Mouse (Mus musculus) lung, adult 2 months (tissue): Measurements from ENCODE around the gene Gm7075. TPM values are rescaled to one million over a fixed set of nuclear protein-coding genes. Genes with fewer than 3 reads are reported as not detected.

Experiments
- DNase-seq: peaks from one replicate; pipeline ENCODE4 v3.0.0; 2022
- H3K4me1 ChIP-seq: fragments of 200-500 bp; 2 replicates; pipeline ENCODE4 v1.6.1; 2011; ENCODE audit warnings: low read length; ENCODE audit not compliant: control insufficient read depth, insufficient read depth
- H3K4me3 ChIP-seq: fragments of 200-500 bp; replicated peaks from 2 replicates; pipeline ENCODE3; 2011; ENCODE audit warnings: low read depth, mild to moderate bottlenecking, control low read depth, low read length; ENCODE audit errors: extremely low read depth
- CTCF ChIP-seq: fragments of 200-500 bp; IDR thresholded peaks from 2 replicates; pipeline ENCODE4 v1.5.1; 2011; ENCODE audit warnings: mild to moderate bottlenecking, low read length, control low read depth; ENCODE audit not compliant: insufficient read depth
- POLR2A ChIP-seq: fragments of 200-500 bp; IDR thresholded peaks from 2 replicates; pipeline ENCODE4 v1.6.1; 2011; ENCODE audit warnings: low read depth, mild to moderate bottlenecking, control low read depth, low read length, borderline replicate concordance; ENCODE audit errors: extremely low read depth
- WGBS: fragments of 180-500 bp; shearing (Covaris S2); methylation state at CpG from one replicate; pipeline ENCODE4 v1.1.7; 2018; 5-methylcytosine and 5-hydroxymethylcytosine counted together
- polyA plus RNA-seq: library from polyadenylated mRNA; depleted of rRNA; stranded (reverse); fragments of >200 nt; gene quantifications from 2 replicates; pipeline ENCODE4 v1.2.3, GENCODE M21; 2012

Gm7075 gene
- polyA plus RNA-seq, 1 experiment = not detected

GRCm38 (mm10) chr10:63432887-63433286, 11.3 kb upstream of the Gm7075 start:
- no peak overlapping the region for H3K4me3 ChIP-seq
- WGBS = 53% methylated on average over 2 of the region's 2 CpGs
- TF ChIP-seq CTCF = no peak
- no peak for TF ChIP-seq POLR2A
- H3K4me1 ChIP-seq = no peaks in the 10 kb centered on the region
- no peak for DNase-seq

DNA sequence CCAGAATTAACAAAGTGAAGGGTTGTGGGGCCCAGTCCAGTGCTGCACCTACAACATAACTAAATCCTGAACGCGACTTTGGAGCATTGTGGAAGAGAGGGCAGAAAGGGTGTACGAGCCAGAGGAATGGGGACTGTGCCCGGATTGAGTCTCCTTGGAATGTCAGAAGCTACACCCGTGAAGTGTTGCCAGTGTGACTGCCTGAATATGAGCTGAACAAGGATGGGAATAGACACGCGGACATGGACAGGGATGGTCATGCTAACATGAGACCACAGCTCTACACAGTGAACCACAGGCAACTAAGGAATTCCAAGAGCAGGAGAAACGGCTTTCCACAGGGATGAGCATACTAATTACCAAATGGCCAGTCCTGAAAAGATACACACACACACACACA, 10.5 kb upstream of the Gm7075 start:
- no peak overlapping the region for H3K4me3 ChIP-seq
- H3K4me1 ChIP-seq = no peaks in the 10 kb centered on the region
- no peak for DNase-seq
- TF ChIP-seq CTCF (no peak), POLR2A (no peak)
- 88% methylated on average over 8 of the region's 8 CpGs for WGBS

DNA sequence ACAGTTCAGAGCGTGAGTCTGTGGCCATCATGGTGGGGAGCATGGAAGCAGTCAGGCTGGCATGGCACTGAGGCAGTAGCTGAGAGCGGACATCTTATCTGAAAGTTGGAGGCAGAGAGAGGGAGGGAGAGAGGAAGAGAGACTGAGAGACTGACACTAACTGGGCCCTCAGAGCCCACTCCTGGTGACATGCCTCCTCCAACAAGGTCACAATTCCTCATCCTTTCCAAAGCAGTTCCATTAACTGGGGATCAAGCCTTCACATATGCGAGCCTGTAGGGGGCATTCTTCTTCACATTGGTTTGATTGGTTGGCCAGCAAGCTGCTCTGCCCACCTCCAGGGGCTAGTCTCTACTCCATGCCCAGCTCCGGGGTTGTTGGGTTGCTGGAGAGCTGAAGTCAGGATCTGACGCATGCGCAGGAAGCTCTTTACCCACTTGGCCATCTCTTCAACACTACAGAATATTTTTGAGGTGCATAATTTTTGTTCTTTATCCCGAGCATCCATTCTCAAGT, 9.7 kb upstream of the Gm7075 start:
- DNase-seq = no peak
- Histone ChIP-seq H3K4me3 (no peak overlapping the region), H3K4me1 (no peaks in the 10 kb centered on the region)
- TF ChIP-seq CTCF (no peak), POLR2A (no peak)
- WGBS = 88% methylated on average over 7 of the region's 7 CpGs

- Histone ChIP-seq H3K4me3 (peak within 1 kb of the TSS; percentile 81), H3K4me1 (no peaks in the 10 kb centered on the region)
- DNase-seq = peak; percentile 79
- under 1% methylated on average over 55 of the region's 55 CpGs for WGBS
- TF ChIP-seq POLR2A = no peak; the same call in 1 of the 2 replicates
- no peak for TF ChIP-seq CTCF
Observed at GRCm38 (mm10) chr10:63429785-63430305, 8.3 kb upstream of the Gm7075 start, which contains the start of gene Ctnna3. Ctnna3 (plus strand) TSS chr10:63430098.

DNA sequence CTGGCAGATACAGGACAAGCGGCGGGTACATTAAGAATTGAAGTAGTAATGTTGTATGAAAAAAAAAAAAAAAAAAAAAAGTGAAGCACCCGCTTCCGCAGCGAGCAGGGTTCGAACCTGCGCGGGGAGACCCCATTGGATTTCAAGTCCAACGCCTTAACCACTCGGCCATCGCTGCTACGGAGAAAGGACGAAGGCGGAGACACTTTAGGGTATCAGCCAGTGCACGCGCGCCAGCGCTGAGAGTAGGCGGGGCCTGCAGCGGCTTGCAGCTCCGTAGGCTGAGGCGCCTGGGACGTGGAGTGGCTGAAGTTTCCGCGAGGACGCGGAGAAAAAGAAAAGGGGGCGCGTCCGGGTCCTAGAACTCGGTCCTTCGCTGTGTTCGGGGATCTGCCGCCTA, 7.8 kb upstream of the Gm7075 start:
- Histone ChIP-seq H3K4me1 (no peaks in the 10 kb centered on the region), H3K4me3 (peak overlapping the region; percentile 81)
- TF ChIP-seq POLR2A (peak; percentile 25; the same call in 1 of the 2 replicates), CTCF (no peak)
- under 1% methylated on average over 34 of the region's 34 CpGs for WGBS
- peak; percentile 100 for DNase-seq

GRCm38 (mm10) chr10:63429023-63429340, 7.4 kb upstream of the Gm7075 start:
- under 1% methylated on average over 11 of the region's 11 CpGs for WGBS
- Histone ChIP-seq H3K4me3 (peak overlapping the region; percentile 66), H3K4me1 (no peaks in the 10 kb centered on the region)
- DNase-seq = no peak
- TF ChIP-seq POLR2A = no peak
- no peak for TF ChIP-seq CTCF

DNA sequence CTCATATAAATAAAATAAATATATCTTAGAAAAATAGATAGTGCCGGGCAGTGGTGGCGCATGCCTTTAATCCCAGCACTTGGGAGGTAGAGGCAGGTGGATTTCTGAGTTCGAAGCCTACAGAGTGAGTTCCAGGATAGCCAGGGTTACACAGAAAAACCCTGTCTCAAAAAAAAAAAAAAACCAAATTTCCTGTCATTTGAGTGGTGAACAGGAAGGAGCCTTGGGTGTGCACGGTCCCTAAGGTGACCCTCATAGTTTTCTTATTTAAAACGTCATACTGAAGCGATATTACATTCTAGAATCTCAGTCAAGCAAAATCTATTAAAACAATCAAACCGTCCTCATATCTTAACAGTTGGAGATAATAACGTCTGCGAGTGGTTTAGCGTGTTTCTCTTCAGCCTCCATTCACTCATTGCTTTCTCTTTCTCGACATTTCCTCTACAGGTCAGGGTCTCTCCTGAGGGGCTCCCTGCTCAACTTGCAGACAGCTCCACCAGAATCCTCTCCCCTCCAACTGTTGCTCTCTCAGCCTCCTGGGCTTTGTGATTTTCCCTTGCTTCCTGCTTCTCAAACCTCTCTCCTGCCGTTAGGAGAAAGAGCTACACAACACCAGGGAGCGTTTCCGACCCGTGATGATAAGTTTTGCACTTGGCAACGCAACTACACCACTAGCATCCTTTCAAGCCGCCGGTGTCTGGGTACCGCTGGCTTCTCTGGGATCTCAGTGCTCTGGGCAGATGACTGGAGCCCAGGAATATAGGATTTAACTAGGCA, 6.8 kb upstream of the Gm7075 start:
- TF ChIP-seq CTCF (no peak), POLR2A (no peak)
- WGBS = 14% methylated on average over 19 of the region's 19 CpGs
- H3K4me3 ChIP-seq = peak overlapping the region; percentile 66
- DNase-seq = no peak
- no peaks in the 10 kb centered on the region for H3K4me1 ChIP-seq

DNA sequence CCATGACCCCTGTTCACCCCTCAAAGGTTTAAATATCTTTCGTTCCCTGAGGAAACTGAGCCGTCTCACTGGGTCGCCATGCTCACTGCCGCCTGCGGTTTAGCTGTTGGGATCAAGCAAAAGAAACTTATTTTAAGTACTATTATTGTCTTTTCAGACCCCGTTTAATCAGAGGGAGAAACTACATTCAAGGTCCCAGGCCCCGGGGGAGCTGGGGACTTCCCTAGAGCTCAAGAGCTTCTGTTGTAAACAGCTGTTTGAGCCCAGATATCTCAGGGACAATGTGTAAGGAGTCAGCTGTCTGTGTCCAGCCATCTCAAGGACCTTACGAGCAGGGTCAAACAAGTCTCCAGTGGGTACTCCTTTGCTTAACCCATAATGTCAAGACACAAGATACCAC, 5.6 kb upstream of the Gm7075 start:
- TF ChIP-seq CTCF (no peak), POLR2A (no peak)
- DNase-seq = no peak

DNA sequence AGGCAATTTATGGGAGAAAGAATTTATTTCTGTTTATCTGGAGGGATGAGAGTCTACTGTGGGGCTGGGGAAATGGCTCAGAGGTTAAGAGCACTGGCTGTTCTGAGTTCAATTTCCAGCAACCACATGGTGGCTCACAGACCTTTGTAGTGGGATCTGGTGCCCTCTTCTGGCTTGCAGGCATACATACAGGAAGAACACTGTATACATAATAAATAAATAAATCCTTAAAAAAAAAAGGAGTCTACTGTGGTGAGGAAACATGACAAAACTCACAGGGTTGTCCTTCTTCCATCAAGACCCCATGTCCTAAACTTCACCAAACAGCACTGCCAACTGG, 2.9 kb upstream of the Gm7075 start:
- TF ChIP-seq POLR2A = no peak
- TF ChIP-seq CTCF = peak; percentile 27
- no peak overlapping the region for H3K4me3 ChIP-seq
- H3K4me1 ChIP-seq = no peaks in the 10 kb centered on the region
- DNase-seq = no peak

More for the DNA sequence above, 5.6 kb upstream of the Gm7075 start:
- Histone ChIP-seq H3K4me1 (no peaks in the 10 kb centered on the region), H3K4me3 (no peak overlapping the region)
- 77% methylated on average over 8 of the region's 8 CpGs for WGBS
